Mouse (Mus musculus) spleen, postnatal 14 days (tissue): ENCODE results near the gene Sptlc2.

Source experiments
- DNase-seq, 2 experiments: peaks; one replicate each; pipeline ENCODE4 v3.0.0; 2021 to 2022; ENCODE audit warnings: low spot score in 2 of 2

Gene Sptlc2

GRCm38 (mm10) chr12:87388122-87388774, at the start of gene Sptlc2:
Gene Sptlc2, minus strand, starts transcription at chr12:87388355.
- peak; percentile 98 to 99 for DNase-seq

GRCm38 (mm10) chr12:87428885-87429284, 40.7 kb upstream of the Sptlc2 start:
- DNase-seq = no peak

- no peak for DNase-seq
Measured at GRCm38 (mm10) chr12:87428295-87428694, 40.1 kb upstream of the Sptlc2 start.

GRCm38 (mm10) chr12:87426354-87427031, 38.3 kb upstream of the Sptlc2 start:
- no peak for DNase-seq

- DNase-seq = no peak
Measured at GRCm38 (mm10) chr12:87424516-87424915, 36.4 kb upstream of the Sptlc2 start.

GRCm38 (mm10) chr12:87423700-87424099, 35.5 kb upstream of the Sptlc2 start:
- DNase-seq = no peak

- DNase-seq = no peak
Measured at GRCm38 (mm10) chr12:87421708-87422507, 33.8 kb upstream of the Sptlc2 start.

- no peak for DNase-seq
Measured at GRCm38 (mm10) chr12:87419974-87420485, 31.9 kb upstream of the Sptlc2 start.

GRCm38 (mm10) chr12:87418921-87419320, 30.8 kb upstream of the Sptlc2 start:
- no peak for DNase-seq

GRCm38 (mm10) chr12:87416690-87417089, 28.5 kb upstream of the Sptlc2 start:
- peak; percentile 13 to 41 for DNase-seq

- DNase-seq = no peak
Measured at GRCm38 (mm10) chr12:87415358-87415757, 27.2 kb upstream of the Sptlc2 start.

- peak; percentile 42 to 61 for DNase-seq
Measured at GRCm38 (mm10) chr12:87413179-87413790, 25.1 kb upstream of the Sptlc2 start.

GRCm38 (mm10) chr12:87410999-87411398, 22.8 kb upstream of the Sptlc2 start:
- no peak for DNase-seq

GRCm38 (mm10) chr12:87409123-87409522, 21.0 kb upstream of the Sptlc2 start:
- DNase-seq = no peak

- DNase-seq = no peak
Measured at GRCm38 (mm10) chr12:87407869-87408605, 19.9 kb upstream of the Sptlc2 start.

- no peak for DNase-seq
Measured at GRCm38 (mm10) chr12:87405721-87406120, 17.6 kb upstream of the Sptlc2 start.

- no peak for DNase-seq
Measured at GRCm38 (mm10) chr12:87405165-87405564, 17.0 kb upstream of the Sptlc2 start.

GRCm38 (mm10) chr12:87401883-87402282, 13.7 kb upstream of the Sptlc2 start:
- DNase-seq = no peak

- DNase-seq = no peak
Measured at GRCm38 (mm10) chr12:87399119-87399819, 11.1 kb upstream of the Sptlc2 start.

- no peak for DNase-seq
Measured at GRCm38 (mm10) chr12:87397811-87398417, 9.8 kb upstream of the Sptlc2 start.
